In genomic region chr2:170391994-170392393, GRCm38 (mm10) we compare ENCODE assay signal across 26 mouse cellular contexts. TPM values are rescaled to one million over a fixed set of nuclear protein-coding genes. Genes with fewer than 3 reads are reported as not detected.
"Had no signal": no experiment of that assay in that cellular context is flagged by ENCODE, and none has a peak within 500 bp of the region (broad histone marks: within the 10 kb centered on the region; RNA-seq: fewer than 3 reads in every experiment).

No protein-coding gene starts in this region.

- H3K9me3 ChIP-seq: forebrain, embryonic 15.5 days; heart, embryonic 15.5 days had no signal

- H3K27ac ChIP-seq: forebrain, embryonic 15.5 days; heart, adult 2 months; heart, embryonic 13.5 days; heart, embryonic 15.5 days; hindbrain, embryonic 14.5 days; kidney, embryonic 15.5 days; kidney, postnatal 0 days; limb, embryonic 13.5 days had no signal

- H3K36me3 ChIP-seq: forebrain, embryonic 15.5 days; heart, embryonic 13.5 days; heart, embryonic 15.5 days; kidney, embryonic 15.5 days; limb, embryonic 13.5 days had no signal

- H3K9ac ChIP-seq: forebrain, embryonic 15.5 days; forebrain, postnatal 0 days; heart, embryonic 13.5 days; heart, embryonic 15.5 days; hindbrain, embryonic 14.5 days; kidney, embryonic 15.5 days; limb, embryonic 13.5 days had no signal

- H3K4me3 ChIP-seq: forebrain, embryonic 15.5 days; heart, adult 2 months; heart, embryonic 13.5 days; heart, embryonic 15.5 days; kidney, embryonic 15.5 days; limb, embryonic 13.5 days had no signal

- DNase-seq: forebrain, postnatal 0 days; gastrocnemius, postnatal 14 days; heart, adult 11 months; heart, adult 2 months; heart, postnatal 14 days; heart, postnatal 36 days; kidney, adult 11 months; kidney, adult 2 months; kidney, adult 9 months; kidney, postnatal 14 days; kidney, postnatal 36 days; layer of hippocampus, adult 9-11 months; layer of hippocampus, postnatal 36 days; left cerebral cortex, postnatal 4 days had no signal

- H3K27me3 ChIP-seq: forebrain, embryonic 15.5 days; heart, embryonic 13.5 days; heart, embryonic 15.5 days; kidney, embryonic 15.5 days; limb, embryonic 13.5 days had no signal

- H3K4me1 ChIP-seq: forebrain, embryonic 15.5 days; heart, embryonic 15.5 days; kidney, embryonic 15.5 days; limb, embryonic 13.5 days had no signal

- ATAC-seq: forebrain, embryonic 15.5 days; forebrain, postnatal 0 days; hindbrain, embryonic 16.5 days; inflammation-experienced regulatory T-cells, adult 6 months; intestine, embryonic 16.5 days had no signal

- H3K4me2 ChIP-seq: forebrain, embryonic 15.5 days; heart, embryonic 11.5 days; heart, embryonic 13.5 days; heart, embryonic 15.5 days; hindbrain, embryonic 14.5 days; kidney, embryonic 15.5 days; limb, embryonic 13.5 days had no signal

RNA-seq across cellular contexts. Expression of gene Bcas1, which starts 35.7 kb away (rescaled TPM):
- total RNA-seq: heart, postnatal 36 days; hematopoietic stem cell, adult 5-6 weeks had no signal
